ENCODE assay signal across 9 mouse cellular contexts in the genomic region with DNA sequence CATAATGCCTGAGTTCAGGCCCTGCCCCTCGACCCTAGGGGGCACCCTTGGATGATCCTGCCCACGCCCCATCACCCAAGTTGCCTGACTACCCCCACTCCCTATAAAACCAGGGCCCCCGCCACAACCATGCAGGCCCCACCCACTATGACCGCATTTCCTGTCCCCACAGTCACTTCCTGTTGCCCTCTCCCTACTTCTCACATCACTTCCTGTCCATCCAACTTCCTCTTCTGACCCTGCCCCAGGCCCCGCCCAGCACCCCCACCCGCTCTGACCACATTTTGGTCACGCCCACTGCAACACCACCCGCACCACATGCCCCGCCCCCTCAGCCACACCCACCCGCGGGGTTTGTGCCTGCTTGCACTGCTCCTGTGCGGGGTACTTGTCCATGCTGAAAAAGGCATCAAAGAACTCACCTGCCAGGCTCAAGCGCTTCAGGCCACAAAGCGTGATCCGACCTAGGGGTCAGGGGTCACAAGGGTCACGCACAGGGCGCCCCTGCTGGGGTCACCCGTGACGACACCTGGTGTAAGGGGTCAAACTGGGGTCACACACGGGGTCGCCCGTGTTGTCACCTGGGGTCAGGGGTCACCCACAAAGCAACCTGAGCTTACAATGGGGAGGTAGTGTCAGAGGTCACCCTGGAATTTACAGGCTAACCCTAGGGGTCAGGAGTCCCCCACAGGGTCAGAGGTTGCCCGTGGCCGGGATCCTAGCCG. TPM values are rescaled to one million over a fixed set of nuclear protein-coding genes. Genes with fewer than 3 reads are reported as not detected.
DNase-seq lines count a peak whose midpoint lies in the region; ATAC-seq and TF ChIP-seq lines count a peak whose summit lies in the region.
"Had no signal": no experiment of that assay in that cellular context is flagged by ENCODE, and none has a peak within 500 bp of the region (broad histone marks: within the 10 kb centered on the region; RNA-seq: fewer than 3 reads in every experiment).

No protein-coding gene starts in this region.

- 0 out of 2 replicates have a peak, but pooled peaks have one; percentile 2 for ATAC-seq in lung, postnatal 0 days
- ATAC-seq in erythroblast, adult 5-6 weeks (replicated peaks; ENCODE audit: low FRiP score, poor library complexity, severe bottlenecking) = no peak

- no peaks in the 10 kb centered on the region; the same call in 1 of the 2 replicates for H3K36me3 ChIP-seq in lung, postnatal 0 days (ENCODE audit: insufficient read depth, low read length)

- DNase-seq in cerebellum, adult 11-12 months = peak; percentile 52
- no peak for DNase-seq in cerebellum, postnatal 4 days (ENCODE audit: low spot score in 2 of 2)
- DNase-seq in lung, postnatal 0 days (ENCODE audit: low spot score) = peak; percentile 5
- DNase-seq in lung, postnatal 25 days (ENCODE audit: low spot score) = no peak
- peak; percentile 8 to 20 for DNase-seq in cerebellum, adult 18-20 months
- peak; percentile 78 for DNase-seq in testis, postnatal 10 days (ENCODE audit: low spot score)
- no peak for DNase-seq in frontal cortex, postnatal 14 days (ENCODE audit: low spot score in 2 of 2)

- peaks cover 4% of the 10 kb centered on the region; the same call in 1 of the 2 replicates for H3K9me3 ChIP-seq in lung, postnatal 0 days (ENCODE audit: low read length)

- TF ChIP-seq CTCF in lung, postnatal 0 days (IDR thresholded peaks at IDR 0.05) = no peak

- no peak overlapping the region for H3K9ac ChIP-seq in lung, postnatal 0 days (replicated peaks; ENCODE audit: low read depth)
- H3K9ac ChIP-seq: forebrain, embryonic 12.5 days had no signal

- H3K4me1 ChIP-seq in lung, postnatal 0 days (ENCODE audit: insufficient read depth, low read depth, low read length) = no peaks in the 10 kb centered on the region
- H3K4me1 ChIP-seq: forebrain, embryonic 12.5 days had no signal

- no peak overlapping the region for H3K4me3 ChIP-seq in lung, postnatal 0 days (ENCODE audit: low read depth, low read length)
- H3K4me3 ChIP-seq: forebrain, embryonic 12.5 days had no signal

- no peak overlapping the region for H3K27ac ChIP-seq in lung, postnatal 0 days (ENCODE audit: low read length)
- H3K27ac ChIP-seq: forebrain, embryonic 12.5 days had no signal

- TF ChIP-seq EP300 in lung, postnatal 0 days (IDR thresholded peaks at IDR 0.05) = no peak

- no peak overlapping the region for H3K4me2 ChIP-seq in lung, postnatal 0 days (replicated peaks; ENCODE audit: low read depth, low read length)
- H3K4me2 ChIP-seq: forebrain, embryonic 12.5 days had no signal

- H3K27me3 ChIP-seq in lung, postnatal 0 days (replicated peaks; ENCODE audit: insufficient read depth, low read length) = no peaks in the 10 kb centered on the region
- H3K27me3 ChIP-seq: forebrain, embryonic 12.5 days had no signal

- 90% methylated on average over 22 of the region's 25 CpGs for WGBS in lung, postnatal 0 days

RNA-seq across cellular contexts. Expression of gene Crlf2, which starts 7.6 kb away (rescaled TPM):
- polyA plus RNA-seq in lung, postnatal 0 days (2015; fragmentation: Nextera tagmentation; extraction: Ambion mirVana) = 28.6 and 34.4 TPM in 2 replicates
- 5.4 TPM in 1 of 2 replicates, not detected in the other for total RNA-seq in erythroblast, adult 5-6 weeks (2015; ENCODE audit: low replicate concordance)
- 2.6 and 2.8 TPM in 2 replicates for total RNA-seq in erythroblast, adult 5-6 weeks (2017; ENCODE audit: low replicate concordance)

Comparison
In these comparisons a context has a peak if more than half of its experiments do, and no peak if none do; other contexts are left out.
1. DNase-seq: peak in cerebellum, adult 11-12 months (single experiment), lung, postnatal 0 days (single experiment), cerebellum, adult 18-20 months (2 of 2) and testis, postnatal 10 days (single experiment); none in cerebellum, postnatal 4 days (0 of 2), lung, postnatal 25 days (single experiment) and frontal cortex, postnatal 14 days (0 of 2).